Comparison of ENCODE assay signal across 9 mouse cellular contexts in genomic region chr10:60696975-60697374, GRCm38 (mm10). TPM values are rescaled to one million over a fixed set of nuclear protein-coding genes. Genes with fewer than 3 reads are reported as not detected.
DNase-seq lines count a peak whose midpoint lies in the region; ATAC-seq and TF ChIP-seq lines count a peak whose summit lies in the region.
"Had no signal": no experiment of that assay in that cellular context is flagged by ENCODE, and none has a peak within 500 bp of the region (broad histone marks: within the 10 kb centered on the region; RNA-seq: fewer than 3 reads in every experiment).

No protein-coding gene starts in this region.

- ATAC-seq in frontal cortex, adult (ENCODE audit: low TSS enrichment), result peak; percentile 78

- H3K4me1 ChIP-seq in cerebellum, adult 2 months (ENCODE audit: control insufficient read depth, insufficient read depth, low read length), result no peaks in the 10 kb centered on the region
- no peaks in the 10 kb centered on the region for H3K4me1 ChIP-seq in liver, adult 2 months (ENCODE audit: control insufficient read depth, insufficient read depth, low read length)

- peak; percentile 93 for TF ChIP-seq CTCF in cerebellum, adult 2 months (IDR thresholded peaks at IDR 0.05; ENCODE audit: borderline replicate concordance, insufficient read depth, low read depth, low read length)
- TF ChIP-seq CTCF in liver, adult 2 months (IDR thresholded peaks at IDR 0.05; ENCODE audit: low read depth, low read length), result peak; percentile 97

- H3K4me3 ChIP-seq in cerebellum, adult 2 months (replicated peaks; ENCODE audit: insufficient read depth, low read depth, low read length), result no peak overlapping the region
- H3K4me3 ChIP-seq in liver, adult 2 months (ENCODE audit: insufficient read depth, low read depth, low read length), result no peak overlapping the region
- H3K4me3 ChIP-seq: erythroblast, embryonic 14.5 days had no signal

- no peak overlapping the region for H3K9ac ChIP-seq in liver, adult 2 months (ENCODE audit: low read depth, low read length)

- no peak for TF ChIP-seq POLR2A in cerebellum, adult 2 months (IDR thresholded peaks at IDR 0.05; ENCODE audit: borderline replicate concordance, insufficient read depth, low read length)
- no peak for TF ChIP-seq POLR2A in liver, adult 2 months (IDR thresholded peaks at IDR 0.05; ENCODE audit: extremely low read depth, insufficient read depth, low read length)

- H3K27me3 ChIP-seq in cerebellum, adult 2 months (ENCODE audit: control insufficient read depth, insufficient read depth, low read length), result no peaks in the 10 kb centered on the region; the same call in 1 of the 2 replicates
- H3K27me3 ChIP-seq in liver, adult 2 months (ENCODE audit: control insufficient read depth, insufficient read depth, low read length), result no peaks in the 10 kb centered on the region

- WGBS in cerebellum, adult 2 months, result 10% methylated on average over 5 of the region's 5 CpGs
- WGBS in liver, adult 2 months, result 18% methylated on average over 5 of the region's 5 CpGs

- no peaks in the 10 kb centered on the region for H3K79me2 ChIP-seq in liver, adult 2 months (ENCODE audit: control insufficient read depth, insufficient read depth, low read length)

- H3K36me3 ChIP-seq in liver, adult 2 months (ENCODE audit: control insufficient read depth, insufficient read depth, low read length), result no peaks in the 10 kb centered on the region

- DNase-seq in 3134 (ENCODE audit: extremely low read depth, insufficient read length, low spot score) (peak; percentile 34), MEL-GATA-1-ER (ENCODE audit: extremely low read depth, low read depth) (peak; percentile 19)
- peak; percentile 29 to 60 for DNase-seq in cerebellum, adult 2 months
- DNase-seq in kidney, adult 18-20 months, result peak; percentile 76
- peak; percentile 16 for DNase-seq in liver, adult 2 months (ENCODE audit: extremely low read depth, low read depth, low spot score)
- DNase-seq in ovary, postnatal 14 days (ENCODE audit: low spot score), result peak; percentile 58
- DNase-seq in thymus, postnatal 0 days (ENCODE audit: low spot score), result peak; percentile 83

- H3K27ac ChIP-seq in cerebellum, adult 2 months (ENCODE audit: insufficient read depth, low read length), result no peak overlapping the region
- H3K27ac ChIP-seq in liver, adult 2 months (replicated peaks; ENCODE audit: insufficient read depth, low read depth, low read length), result no peak overlapping the region

RNA-seq across cellular contexts. Expression of gene Cdh23, which starts 0.7 kb away (rescaled TPM):
- polyA plus RNA-seq in cerebellum, adult 2 months (2012; rRNA removed), result 2.7 and 2.8 TPM in 2 replicates
- not detected in 2 replicates for total RNA-seq in liver, adult 2 months (2014; rRNA removed)
- not detected in 2 replicates for polyA plus RNA-seq in liver, adult 2 months (2012; rRNA removed)
- 2.7 and 3.1 TPM in 2 replicates for polyA plus RNA-seq in thymus, postnatal 0 days (2015; fragmentation: Nextera tagmentation; extraction: Ambion mirVana)

RNA-seq across cellular contexts. Expression of gene Slc29a3, which starts 55.6 kb away (rescaled TPM):
- 9.6 and 9.9 TPM in 2 replicates for polyA plus RNA-seq in cerebellum, adult 2 months (2012; rRNA removed)
- 1.8 and 2.1 TPM in 2 replicates for total RNA-seq in liver, adult 2 months (2014; rRNA removed)
- polyA plus RNA-seq in liver, adult 2 months (2012; rRNA removed), result 2.5 and 2.8 TPM in 2 replicates
- 21.9 and 22.5 TPM in 2 replicates for polyA plus RNA-seq in thymus, postnatal 0 days (2015; fragmentation: Nextera tagmentation; extraction: Ambion mirVana)

Comparison
In these comparisons a context has a peak if more than half of its experiments do, and no peak if none do; other contexts are left out.
1. DNase-seq: peak in every context shown above with its lines; median percentile 83 in thymus, postnatal 0 days; 76 in kidney, adult 18-20 months; 58 in ovary, postnatal 14 days; 44 in cerebellum, adult 2 months; 34 in 3134; 19 in MEL-GATA-1-ER; 16 in liver, adult 2 months.